Mouse (Mus musculus) midbrain, embryonic 16.5 days (tissue): Measurements from ENCODE around the gene Slc7a3. TPM values are rescaled to one million over a fixed set of nuclear protein-coding genes. Genes with fewer than 3 reads are reported as not detected.

Experiments used
- ATAC-seq: fragments of 200-750 bp; cut with Nextera tagmentation; 2 replicates; pipeline ENCODE4 v1.8.0; 2017; ENCODE audit warnings: moderate TSS enrichment
- H3K27ac ChIP-seq: fragments of 300-500 bp; sonication (generic); 2 replicates; pipeline ENCODE4 v1.5.1; 2014; ENCODE audit warnings: mild to moderate bottlenecking, low read length, mixed read lengths
- H3K27me3 ChIP-seq: fragments of 300-500 bp; sonication (generic); 2 replicates; pipeline ENCODE4 v1.6.1; 2014; ENCODE audit warnings: low read depth, low read length, mixed read lengths; ENCODE audit not compliant: control insufficient read depth, insufficient read depth
- H3K36me3 ChIP-seq: fragments of 300-500 bp; sonication (generic); 2 replicates; pipeline ENCODE4 v1.6.1; 2014; ENCODE audit warnings: mild to moderate bottlenecking, low read length, moderate library complexity, mixed read lengths; ENCODE audit not compliant: control insufficient read depth, insufficient read depth
- H3K4me1 ChIP-seq: fragments of 300-500 bp; sonication (generic); 2 replicates; pipeline ENCODE4 v1.6.1; 2014; ENCODE audit warnings: mild to moderate bottlenecking, low read length, mixed read lengths; ENCODE audit not compliant: control insufficient read depth, insufficient read depth
- H3K4me2 ChIP-seq: fragments of 300-500 bp; sonication (generic); 2 replicates; pipeline ENCODE4 v1.6.1; 2014; ENCODE audit warnings: mild to moderate bottlenecking, low read length, mixed read lengths
- H3K4me3 ChIP-seq: fragments of 300-500 bp; sonication (generic); 2 replicates; pipeline ENCODE4 v1.5.1; 2014; ENCODE audit warnings: low read depth, mild to moderate bottlenecking, low read length, moderate library complexity, mixed read lengths
- H3K9ac ChIP-seq: fragments of 300-500 bp; sonication (generic); 2 replicates; pipeline ENCODE4 v1.6.1; 2014; ENCODE audit warnings: low read depth, low read length, mixed read lengths
- H3K9me3 ChIP-seq: fragments of 300-500 bp; sonication (generic); replicated peaks from 2 replicates; pipeline ENCODE4 v1.6.1; 2014; ENCODE audit warnings: mild to moderate bottlenecking, low read length, mixed read lengths; ENCODE audit not compliant: control insufficient read depth, poor library complexity, severe bottlenecking
- WGBS: fragments of 180-500 bp; shearing (Covaris S2); extraction: QIAGEN DNeasy Blood & Tissue Kit; methylation state at CpG from one replicate; pipeline ENCODE4 v1.1.7; 2014; 5-methylcytosine and 5-hydroxymethylcytosine counted together
- polyA plus RNA-seq: library from polyadenylated mRNA; unstranded; fragments of >200 nt; fragmentation: Nextera tagmentation; extraction: Ambion mirVana; gene quantifications from 2 replicates; pipeline ENCODE4 v1.2.1, GENCODE M21; 2015

Gene Slc7a3
- polyA plus RNA-seq, 1 experiment from 2014 or later, result 20.2 TPM

DNA sequence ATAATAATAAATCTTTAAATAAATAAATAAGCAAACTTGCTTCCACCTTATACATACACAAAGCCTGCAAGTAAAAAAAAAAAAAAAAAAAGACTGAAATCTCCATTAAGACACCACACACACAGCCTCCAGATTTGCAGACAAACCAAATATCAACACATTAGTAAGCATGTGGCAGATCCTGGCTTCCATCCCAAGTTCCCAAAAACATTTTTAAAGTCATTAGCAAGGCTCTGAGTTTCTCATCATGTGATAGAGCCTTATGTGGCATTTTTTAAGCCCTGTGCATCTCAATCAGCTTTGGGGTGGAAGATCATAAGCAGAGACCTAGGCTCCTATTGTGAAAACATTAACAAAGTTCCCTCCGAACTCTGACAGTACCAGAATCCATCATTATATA is 20.6 kb downstream of the Slc7a3 start:
- no peaks in the 10 kb centered on the region for H3K9me3 ChIP-seq
- no peaks in the 10 kb centered on the region for H3K4me1 ChIP-seq
- WGBS, result 64% methylated on average over 1 of the region's 1 CpGs
- ATAC-seq, result no peak
- no peak overlapping the region for H3K4me2 ChIP-seq
- no peak overlapping the region for H3K4me3 ChIP-seq
- no peak overlapping the region for H3K9ac ChIP-seq
- H3K36me3 ChIP-seq, result no peaks in the 10 kb centered on the region
- H3K27me3 ChIP-seq, result no peaks in the 10 kb centered on the region
- no peak overlapping the region for H3K27ac ChIP-seq

DNA sequence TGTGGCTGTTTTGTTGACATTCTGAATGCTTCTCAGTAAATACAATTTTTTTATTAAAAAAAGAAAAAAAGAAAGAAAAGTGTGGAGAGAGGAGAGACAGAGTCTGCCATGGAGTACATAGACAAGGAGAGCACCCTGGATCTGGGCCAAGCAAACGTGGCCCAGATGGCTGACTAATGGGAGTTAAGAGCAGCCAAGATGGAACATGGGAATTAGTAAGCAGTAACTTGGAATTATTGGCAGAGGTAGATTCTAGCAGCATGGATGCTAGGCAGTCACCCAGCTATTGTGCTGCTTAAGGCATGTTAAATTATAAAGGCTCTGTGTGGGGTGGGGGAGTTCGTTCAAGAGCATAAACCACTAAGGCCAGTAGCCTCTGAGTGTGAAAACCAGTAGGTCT is 22.3 kb downstream of the Slc7a3 start:
- WGBS, result 77% methylated on average over 2 of the region's 2 CpGs
- no peak overlapping the region for H3K4me3 ChIP-seq
- H3K36me3 ChIP-seq, result no peaks in the 10 kb centered on the region
- H3K4me1 ChIP-seq, result no peaks in the 10 kb centered on the region
- H3K4me2 ChIP-seq, result no peak overlapping the region
- H3K9ac ChIP-seq, result no peak overlapping the region
- no peaks in the 10 kb centered on the region for H3K9me3 ChIP-seq
- H3K27me3 ChIP-seq, result no peaks in the 10 kb centered on the region
- no peak overlapping the region for H3K27ac ChIP-seq
- no peak for ATAC-seq

DNA sequence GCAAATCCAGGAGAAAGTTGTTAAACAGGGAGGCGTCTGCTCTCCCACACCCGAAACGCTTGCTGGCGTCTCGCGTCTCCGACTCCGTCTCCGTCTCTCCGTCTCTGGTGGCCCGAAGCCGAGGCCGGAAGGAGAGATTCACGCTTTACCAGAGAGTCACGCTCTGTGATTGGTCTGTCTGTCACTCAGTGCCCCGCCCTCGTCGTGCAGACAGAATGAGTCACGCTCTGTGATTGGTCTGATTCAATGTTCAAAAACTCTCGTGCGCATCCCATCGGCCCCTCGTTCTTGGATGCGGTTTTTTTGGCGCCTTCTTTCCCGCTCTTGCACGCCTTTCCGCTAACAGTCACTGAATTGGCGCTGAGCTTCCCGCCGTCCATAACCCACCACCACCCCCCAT is 26.3 kb downstream of the Slc7a3 start, which contains the start of gene Tex11:
Gene Tex11, minus strand, starts transcription at position 127 of the 400 bp plus-strand sequence.
- ATAC-seq, result no peak
- Histone ChIP-seq H3K27me3 (no peaks in the 10 kb centered on the region), H3K9me3 (no peaks in the 10 kb centered on the region), H3K4me1 (no peaks in the 10 kb centered on the region), H3K4me3 (no peak within 1 kb of the TSS), H3K9ac (no peak within 1 kb of the TSS), H3K4me2 (no peak within 1 kb of the TSS), H3K36me3 (no peaks in the 10 kb centered on the region), H3K27ac (no peak within 1 kb of the TSS)
- WGBS, result 93% methylated on average over 31 of the region's 31 CpGs

Other genes starting within 250 kb of the Slc7a3 start
- gene Tex11, start 26.4 kb downstream of the Slc7a3 start, polyA plus RNA-seq, result 0.10 and 0.11 TPM in 2 replicates
- 47.9 and 49.5 TPM in 2 replicates for gene Snx12, start 136.5 kb upstream of the Slc7a3 start, polyA plus RNA-seq
- gene Foxo4, start 168.5 kb upstream of the Slc7a3 start, polyA plus RNA-seq, result 0.57 and 0.65 TPM in 2 replicates
- not detected in 2 replicates for gene Gm614, start 178.0 kb upstream of the Slc7a3 start, polyA plus RNA-seq
- gene Il2rg, start 182.2 kb upstream of the Slc7a3 start, polyA plus RNA-seq, result 5.6 and 5.7 TPM in 2 replicates
- gene Gm20489, start 183.0 kb upstream of the Slc7a3 start, polyA plus RNA-seq, result not detected in 2 replicates
- 24.4 and 26.0 TPM in 2 replicates for gene Med12, start 188.0 kb upstream of the Slc7a3 start, polyA plus RNA-seq
- gene Nlgn3, start 213.1 kb upstream of the Slc7a3 start, polyA plus RNA-seq, result 90.9 and 94.7 TPM in 2 replicates